Mouse (Mus musculus) midbrain, embryonic 10.5 days (tissue): Measurements from ENCODE around the gene Ube2e2. TPM values are rescaled to one million over a fixed set of nuclear protein-coding genes. Genes with fewer than 3 reads are reported as not detected.

ENCODE experiments used
- DNase-seq: peaks from one replicate; pipeline ENCODE4 v3.0.0-alpha.2; 2017; ENCODE audit warnings: low spot score
- H3K27ac ChIP-seq: fragments of 300-500 bp; sonication (generic); replicated peaks from 2 replicates; pipeline ENCODE4 v1.5.1; 2016; ENCODE audit warnings: mild to moderate bottlenecking
- H3K27me3 ChIP-seq: fragments of 300-500 bp; sonication (generic); 2 replicates; pipeline ENCODE4 v1.6.1; 2016; ENCODE audit warnings: low read depth, mild to moderate bottlenecking; ENCODE audit not compliant: poor library complexity, severe bottlenecking
- H3K36me3 ChIP-seq: fragments of 300-500 bp; sonication (generic); 2 replicates; pipeline ENCODE4 v1.6.1; 2016; ENCODE audit warnings: mild to moderate bottlenecking, moderate library complexity
- H3K4me1 ChIP-seq: fragments of 300-500 bp; sonication (generic); 2 replicates; pipeline ENCODE4 v1.6.1; 2016
- H3K4me3 ChIP-seq: fragments of 300-500 bp; sonication (generic); 2 replicates; pipeline ENCODE4 v1.5.1; 2016; ENCODE audit warnings: mild to moderate bottlenecking, moderate library complexity
- H3K9me3 ChIP-seq: fragments of 300-500 bp; sonication (generic); replicated peaks from 2 replicates; pipeline ENCODE4 v1.6.1; 2016; ENCODE audit warnings: mild to moderate bottlenecking
- WGBS: fragments of 180-500 bp; shearing (Covaris S2); methylation state at CpG from one replicate; pipeline ENCODE4 v1.1.7; 2016; 5-methylcytosine and 5-hydroxymethylcytosine counted together
- polyA plus RNA-seq: library from polyadenylated mRNA; unstranded; fragments of >200 nt; fragmentation: Nextera tagmentation; extraction: Ambion mirVana; gene quantifications from 2 replicates; pipeline ENCODE4 v1.2.1, GENCODE M21; 2016

Gene Ube2e2
- polyA plus RNA-seq, 1 experiment from 2014 or later, result 50.9 TPM

DNA sequence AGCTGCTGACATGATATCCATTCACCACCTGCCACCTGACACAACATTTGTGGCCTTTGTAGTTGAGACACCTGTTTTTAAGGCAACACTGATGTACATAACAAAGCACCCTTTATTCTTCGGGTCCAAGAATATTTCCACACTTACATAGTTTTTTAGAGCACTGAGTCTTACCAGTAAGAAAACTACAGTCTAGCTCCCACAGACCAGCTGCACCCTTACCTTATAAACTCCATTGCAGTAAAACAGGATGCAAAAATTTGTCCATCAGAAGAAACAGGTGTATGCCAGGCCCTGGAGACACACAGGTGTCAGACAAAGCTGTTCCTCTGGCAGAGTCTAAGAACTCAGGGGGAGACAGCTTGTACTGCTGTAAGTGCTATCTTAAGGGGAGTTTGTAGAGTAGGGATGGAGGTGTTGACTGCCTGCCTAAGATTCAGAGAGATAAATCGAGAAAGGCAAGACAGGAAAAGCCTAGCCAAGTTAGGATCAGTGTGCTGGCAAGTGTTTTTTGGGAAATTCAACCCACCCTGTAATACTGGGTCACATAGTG is 244.9 kb downstream of the Ube2e2 start:
- no peak overlapping the region for H3K4me3 ChIP-seq
- H3K9me3 ChIP-seq, result 0 out of 2 replicates have a peak, but pooled peaks cover 3% of the 10 kb centered on the region
- 82% methylated on average over 2 of the region's 2 CpGs for WGBS

DNA sequence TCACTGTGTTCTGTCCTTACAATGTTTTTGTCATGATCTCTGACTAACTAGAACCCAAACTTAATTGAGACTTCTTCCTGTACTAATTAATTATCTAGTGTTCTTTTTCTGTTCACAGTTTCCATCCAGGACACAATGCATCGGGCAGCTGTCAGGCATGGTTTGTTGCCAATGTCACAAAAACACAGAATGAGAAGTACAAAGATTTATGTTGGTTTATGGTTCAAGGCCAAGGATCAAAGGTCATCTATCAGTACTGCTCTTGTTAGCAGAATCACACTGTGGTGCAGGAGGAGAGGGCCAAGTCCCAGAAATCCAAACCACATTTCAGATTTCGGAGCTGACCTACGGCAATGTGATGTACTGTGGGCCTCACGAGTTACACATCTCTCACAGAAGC is 252.4 kb downstream of the Ube2e2 start:
- Histone ChIP-seq H3K9me3 (0 out of 2 replicates have a peak, but pooled peaks cover 3% of the 10 kb centered on the region), H3K4me3 (no peak overlapping the region), H3K4me1 (no peaks in the 10 kb centered on the region), H3K27ac (no peak overlapping the region), H3K27me3 (no peaks in the 10 kb centered on the region), H3K36me3 (no peaks in the 10 kb centered on the region)
- 89% methylated on average over 4 of the region's 4 CpGs for WGBS
- DNase-seq, result no peak

More for the DNA sequence above, 244.9 kb downstream of the Ube2e2 start:
- DNase-seq, result no peak
- Histone ChIP-seq H3K4me1 (no peaks in the 10 kb centered on the region), H3K27me3 (no peaks in the 10 kb centered on the region), H3K27ac (no peak overlapping the region), H3K36me3 (no peaks in the 10 kb centered on the region)

DNA sequence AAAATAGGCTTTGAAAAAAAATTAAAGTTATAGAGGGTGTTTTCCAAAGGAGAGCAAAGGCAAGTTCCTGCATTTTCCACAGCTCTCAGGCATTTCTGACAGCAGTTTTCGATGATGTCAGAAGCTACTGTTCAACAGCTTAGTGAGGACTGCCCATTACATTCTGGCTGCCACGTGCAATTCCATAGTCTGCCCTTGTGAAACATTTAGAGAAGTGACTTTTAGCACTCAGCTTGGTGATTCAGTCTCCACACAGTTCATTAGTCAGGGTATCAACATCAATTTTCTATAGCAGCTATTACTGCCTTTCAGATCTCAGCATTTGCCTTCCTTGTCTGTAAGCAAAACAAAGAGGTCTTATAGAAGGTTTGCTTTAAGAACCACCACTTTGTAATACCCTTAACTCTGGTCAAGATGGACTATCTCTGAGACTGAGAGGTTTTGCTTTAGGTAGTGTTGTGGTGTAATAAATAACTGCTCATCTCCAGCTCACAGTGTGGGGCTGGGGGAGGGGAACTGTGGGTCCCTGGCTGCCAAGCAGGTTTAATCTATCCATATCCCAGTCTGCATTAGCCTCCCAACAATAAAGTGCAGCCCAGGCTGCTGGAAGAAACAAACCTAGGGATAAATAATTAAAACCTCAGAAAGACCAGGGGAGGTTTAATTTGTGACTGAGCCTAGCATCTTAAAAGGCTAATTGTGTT is 255.2 kb downstream of the Ube2e2 start:
- Histone ChIP-seq H3K27me3 (no peaks in the 10 kb centered on the region), H3K36me3 (no peaks in the 10 kb centered on the region), H3K9me3 (no peaks in the 10 kb centered on the region), H3K4me1 (no peaks in the 10 kb centered on the region), H3K4me3 (no peak overlapping the region), H3K27ac (no peak overlapping the region)
- WGBS, result 75% methylated on average over 2 of the region's 2 CpGs
- DNase-seq, result no peak

DNA sequence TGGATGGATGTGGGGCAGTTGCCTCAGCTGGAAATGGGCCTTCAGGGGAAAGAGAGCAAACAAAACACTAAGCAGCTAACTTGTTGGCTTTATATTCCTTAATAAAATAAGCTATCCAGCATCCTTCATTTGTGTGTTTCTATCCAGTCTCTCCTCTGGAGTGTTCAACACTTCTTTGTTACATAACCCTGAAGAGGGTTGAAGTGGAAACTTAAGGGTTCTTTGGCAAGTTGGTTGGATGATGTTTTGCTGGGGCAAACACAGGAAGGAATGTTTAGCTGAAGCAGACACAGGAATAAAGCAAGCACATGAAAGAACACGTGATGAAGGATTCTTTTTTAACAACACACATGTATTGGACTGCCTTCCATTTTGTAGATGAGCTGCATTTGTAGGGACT is 256.3 kb downstream of the Ube2e2 start:
- no peaks in the 10 kb centered on the region for H3K27me3 ChIP-seq
- WGBS, result 86% methylated on average over 1 of the region's 1 CpGs
- no peak for DNase-seq
- H3K9me3 ChIP-seq, result no peaks in the 10 kb centered on the region
- no peak overlapping the region for H3K27ac ChIP-seq
- no peaks in the 10 kb centered on the region for H3K36me3 ChIP-seq
- no peaks in the 10 kb centered on the region for H3K4me1 ChIP-seq
- H3K4me3 ChIP-seq, result no peak overlapping the region

DNA sequence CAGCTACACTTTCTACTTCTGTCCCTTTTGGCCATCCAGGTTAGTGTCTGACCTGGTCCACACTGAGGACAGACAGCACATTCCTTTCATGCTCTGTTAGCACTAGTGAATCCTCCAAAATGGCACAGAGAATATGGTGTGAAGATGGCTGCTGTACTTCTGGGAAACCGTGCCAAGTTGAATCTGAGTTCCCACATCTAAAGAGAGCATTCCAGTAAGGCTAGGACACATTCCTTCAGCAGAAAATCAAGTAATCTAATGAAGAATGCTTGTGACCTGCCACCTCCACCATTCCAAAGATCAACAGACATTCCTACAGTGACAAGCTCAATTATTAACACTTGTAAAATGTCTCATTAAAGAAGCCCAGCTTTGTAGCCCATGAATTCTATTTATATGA is 265.9 kb downstream of the Ube2e2 start:
- Histone ChIP-seq H3K27me3 (no peaks in the 10 kb centered on the region), H3K4me3 (no peak overlapping the region), H3K27ac (no peak overlapping the region), H3K36me3 (no peaks in the 10 kb centered on the region), H3K4me1 (no peaks in the 10 kb centered on the region), H3K9me3 (no peaks in the 10 kb centered on the region)
- 82% methylated on average over 1 of the region's 1 CpGs for WGBS
- no peak for DNase-seq

DNA sequence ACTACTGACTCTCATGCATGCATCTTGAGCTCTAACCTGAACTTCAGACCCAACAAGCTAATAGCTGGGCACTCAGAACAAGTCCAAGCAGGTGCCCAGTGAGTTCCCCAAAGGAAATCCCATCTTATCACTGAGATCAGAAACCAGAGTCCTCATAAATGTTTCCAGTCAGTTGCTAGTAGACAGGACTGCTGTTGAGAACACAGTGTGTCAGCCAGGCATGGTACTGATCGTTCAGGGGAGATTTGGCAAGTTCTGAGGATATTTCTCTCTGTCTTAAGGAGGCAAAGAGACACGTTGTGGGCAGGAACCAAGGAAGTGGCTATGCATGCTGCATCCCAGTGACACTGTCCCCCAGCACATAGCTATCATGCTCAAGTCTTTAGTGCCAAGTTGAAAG is 275.5 kb downstream of the Ube2e2 start:
- no peak overlapping the region for H3K27ac ChIP-seq
- no peak for DNase-seq
- no peaks in the 10 kb centered on the region for H3K9me3 ChIP-seq
- no peaks in the 10 kb centered on the region for H3K27me3 ChIP-seq
- WGBS, result 71% methylated on average over 2 of the region's 2 CpGs
- H3K4me1 ChIP-seq, result no peaks in the 10 kb centered on the region
- H3K4me3 ChIP-seq, result no peak overlapping the region
- H3K36me3 ChIP-seq, result no peaks in the 10 kb centered on the region

DNA sequence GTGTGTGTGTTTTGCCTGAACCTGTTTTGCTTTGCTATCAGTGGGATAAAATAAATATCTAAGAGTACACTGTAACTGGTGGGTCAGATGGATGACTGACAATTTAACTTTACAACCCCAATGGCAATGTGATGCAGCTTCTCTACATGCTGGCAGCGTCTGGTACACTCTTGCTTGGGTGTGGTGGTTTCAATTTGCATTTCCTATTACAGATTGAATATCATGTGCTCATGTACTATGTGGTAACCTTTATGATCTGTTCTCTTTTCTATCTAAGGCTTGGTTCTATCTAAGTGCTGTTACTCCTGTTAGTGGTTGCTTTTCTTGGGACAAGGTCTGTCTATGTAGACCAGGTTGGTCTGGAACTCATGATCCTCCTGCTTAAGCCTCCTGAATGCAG is 292.1 kb downstream of the Ube2e2 start:
- no peak overlapping the region for H3K27ac ChIP-seq
- H3K9me3 ChIP-seq, result no peaks in the 10 kb centered on the region
- WGBS, result 91% methylated on average over 1 of the region's 1 CpGs
- no peaks in the 10 kb centered on the region for H3K27me3 ChIP-seq
- no peaks in the 10 kb centered on the region for H3K4me1 ChIP-seq
- DNase-seq, result no peak
- H3K36me3 ChIP-seq, result no peaks in the 10 kb centered on the region
- H3K4me3 ChIP-seq, result no peak overlapping the region

DNA sequence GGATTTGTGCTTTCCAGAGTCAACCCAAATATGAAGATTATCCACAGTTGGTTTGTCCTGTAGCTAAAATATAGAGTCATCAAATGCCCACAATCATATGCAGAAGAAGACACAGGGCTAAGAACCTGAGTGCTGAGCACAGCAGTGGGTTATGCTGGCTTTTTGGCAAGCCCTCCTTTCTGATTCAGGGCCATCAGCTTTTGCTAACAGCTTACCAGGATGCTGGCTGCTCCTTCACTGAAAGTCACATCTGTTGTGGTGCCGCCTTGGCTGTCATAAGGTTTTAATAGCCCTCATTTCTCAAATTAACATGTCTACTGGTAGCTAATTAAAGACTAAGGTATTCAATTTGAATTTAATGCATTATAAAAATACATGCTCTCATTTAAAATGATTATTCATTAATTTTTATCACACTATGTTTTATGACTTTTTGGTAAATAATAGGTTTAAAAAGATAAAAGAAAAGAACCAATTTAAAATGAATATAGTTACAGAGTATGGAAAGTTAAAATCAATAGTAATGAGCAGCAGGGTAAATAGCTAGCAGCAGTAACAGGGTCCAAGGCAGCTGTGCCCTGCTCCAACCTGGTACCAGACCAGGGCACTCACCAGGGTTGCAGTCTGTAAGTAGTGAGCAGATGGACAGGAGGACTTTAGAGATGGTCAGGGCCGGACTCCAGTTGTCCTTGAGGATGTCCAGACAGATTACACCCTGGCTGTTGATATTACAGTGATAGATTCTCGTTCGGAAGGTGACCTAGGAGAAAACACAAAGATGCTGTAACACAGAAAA is 307.6 kb downstream of the Ube2e2 start:
- H3K4me3 ChIP-seq, result no peak overlapping the region
- DNase-seq, result no peak
- no peaks in the 10 kb centered on the region for H3K36me3 ChIP-seq
- H3K9me3 ChIP-seq, result no peaks in the 10 kb centered on the region
- 85% methylated on average over 4 of the region's 4 CpGs for WGBS
- no peaks in the 10 kb centered on the region for H3K4me1 ChIP-seq
- H3K27me3 ChIP-seq, result no peaks in the 10 kb centered on the region
- no peak overlapping the region for H3K27ac ChIP-seq

DNA sequence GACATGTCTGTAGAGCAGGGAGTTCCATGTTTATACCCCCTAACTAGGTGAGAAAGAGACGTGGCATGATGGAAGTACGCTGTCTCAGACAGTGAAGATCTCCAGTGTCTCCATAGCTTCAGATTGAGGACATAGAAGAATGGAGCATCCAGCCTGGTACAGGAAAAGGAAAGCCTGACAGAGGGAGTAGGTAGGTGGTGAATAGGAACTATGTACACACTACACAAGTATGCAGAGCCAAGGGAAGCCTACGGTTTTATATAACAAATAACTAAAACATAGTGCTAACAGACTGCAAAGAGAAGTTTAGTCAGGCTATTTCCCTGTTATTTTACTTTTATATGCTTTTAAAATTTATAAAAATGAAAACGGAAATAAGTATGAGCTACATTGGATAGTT is 312.3 kb downstream of the Ube2e2 start:
- no peak for DNase-seq
- no peak overlapping the region for H3K4me3 ChIP-seq
- H3K27ac ChIP-seq, result no peak overlapping the region
- no peaks in the 10 kb centered on the region for H3K36me3 ChIP-seq
- no peaks in the 10 kb centered on the region for H3K27me3 ChIP-seq
- no peaks in the 10 kb centered on the region for H3K4me1 ChIP-seq
- 88% methylated on average over 4 of the region's 4 CpGs for WGBS
- H3K9me3 ChIP-seq, result no peaks in the 10 kb centered on the region

DNA sequence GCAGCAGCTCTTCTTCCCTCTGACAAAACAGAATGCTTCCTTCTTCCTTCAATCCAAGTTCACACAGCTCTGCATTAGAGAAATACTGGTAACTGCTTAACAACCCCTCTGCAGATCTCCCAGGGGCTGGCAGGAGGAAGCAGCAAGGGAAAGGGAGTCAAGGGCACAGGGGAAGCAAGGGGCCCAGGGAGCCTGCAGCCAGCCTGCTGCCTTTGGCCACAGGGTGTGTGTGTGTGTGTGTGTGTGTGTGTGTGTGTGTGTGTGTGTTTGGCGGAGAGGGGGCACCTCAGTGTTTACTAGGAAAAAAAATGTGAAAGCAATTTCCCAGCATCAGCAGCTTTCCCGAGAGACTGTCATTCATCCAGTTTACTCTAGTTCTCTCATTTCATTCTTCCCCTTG is 319.3 kb downstream of the Ube2e2 start:
- H3K4me1 ChIP-seq, result peaks cover 8% of the 10 kb centered on the region
- no peak overlapping the region for H3K4me3 ChIP-seq
- H3K36me3 ChIP-seq, result no peaks in the 10 kb centered on the region
- DNase-seq, result no peak
- H3K9me3 ChIP-seq, result no peaks in the 10 kb centered on the region
- H3K27me3 ChIP-seq, result no peaks in the 10 kb centered on the region
- H3K27ac ChIP-seq, result no peak overlapping the region
- 86% methylated on average over 2 of the region's 2 CpGs for WGBS

DNA sequence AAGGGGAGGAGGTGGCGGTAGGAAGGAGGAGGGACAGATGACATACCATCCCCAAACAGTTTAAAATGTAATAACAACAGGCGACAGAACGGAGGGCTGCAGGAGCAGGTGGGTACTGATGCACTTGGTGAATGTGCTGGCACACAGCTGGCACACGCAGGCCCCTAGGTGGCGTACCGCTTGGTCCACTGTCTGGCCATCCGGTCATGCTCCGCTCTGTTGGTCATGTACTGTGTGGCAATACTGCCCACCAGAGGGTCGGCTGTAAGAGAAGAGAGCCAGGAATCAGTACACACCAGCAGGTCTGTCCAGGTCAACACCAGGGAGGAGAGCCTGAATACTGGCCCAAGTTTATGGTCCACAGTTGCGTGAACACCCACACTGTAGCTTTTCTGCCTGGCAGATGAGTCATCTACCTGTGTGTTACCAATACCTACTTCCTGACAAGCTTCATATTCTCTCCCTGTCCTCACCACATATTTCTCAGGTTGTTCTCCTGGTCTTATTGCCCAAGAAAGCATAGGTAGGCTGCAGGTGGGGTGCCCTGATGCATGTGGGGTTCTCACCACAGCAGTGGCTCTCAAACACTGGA is 319.8 kb downstream of the Ube2e2 start:
- DNase-seq, result no peak
- peaks cover 8% of the 10 kb centered on the region for H3K4me1 ChIP-seq
- no peaks in the 10 kb centered on the region for H3K9me3 ChIP-seq
- H3K27ac ChIP-seq, result no peak overlapping the region
- H3K27me3 ChIP-seq, result no peaks in the 10 kb centered on the region
- 82% methylated on average over 10 of the region's 10 CpGs for WGBS
- H3K4me3 ChIP-seq, result no peak overlapping the region
- no peaks in the 10 kb centered on the region for H3K36me3 ChIP-seq

DNA sequence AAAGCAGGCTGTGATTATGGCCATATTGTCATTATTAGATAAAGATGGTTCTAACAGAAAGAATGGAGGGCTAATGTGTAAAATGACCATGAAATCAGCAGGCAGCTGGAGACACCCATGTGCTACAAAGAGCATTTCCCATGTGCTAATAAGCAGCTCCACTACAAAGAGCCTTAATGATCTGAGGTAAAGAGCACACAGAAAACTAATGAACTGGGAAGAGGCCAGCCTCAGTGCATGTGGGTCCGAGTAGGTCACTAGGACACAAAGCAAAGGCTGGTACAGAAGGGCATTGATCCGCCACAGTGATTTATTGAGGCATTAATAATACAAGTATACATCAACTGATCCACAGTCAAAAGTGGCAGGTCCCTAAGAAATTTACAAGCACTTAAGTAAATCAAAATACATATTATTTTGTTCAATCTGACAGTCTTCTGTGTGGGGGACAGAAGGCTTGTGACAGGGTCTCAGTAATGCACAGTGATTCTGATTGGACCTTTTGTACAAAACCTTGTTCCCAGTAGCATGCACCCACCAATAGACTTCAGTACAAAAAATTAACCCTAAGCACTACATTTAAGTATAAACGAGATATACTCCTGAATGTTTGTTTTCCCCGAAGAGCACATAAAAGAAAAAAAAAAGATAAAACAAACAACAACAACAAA is 320.6 kb downstream of the Ube2e2 start:
- peaks cover 8% of the 10 kb centered on the region for H3K4me1 ChIP-seq
- WGBS, result 65% methylated on average over 4 of the region's 4 CpGs
- no peaks in the 10 kb centered on the region for H3K27me3 ChIP-seq
- no peaks in the 10 kb centered on the region for H3K9me3 ChIP-seq
- H3K4me3 ChIP-seq, result no peak overlapping the region
- H3K27ac ChIP-seq, result no peak overlapping the region; the same call in 1 of the 2 replicates
- DNase-seq, result no peak
- no peaks in the 10 kb centered on the region for H3K36me3 ChIP-seq
